Mouse (Mus musculus): Measurements from ENCODE around the gene Ccdc15.

The Ccdc15 gene

GRCm38 (mm10) chr9:37235951-37236737 is 112.1 kb downstream of the Ccdc15 start:
- ATAC-seq (ENCODE audit: insufficient number of reproducible peaks, low FRiP score, low TSS enrichment): no peak

GRCm38 (mm10) chr9:37232201-37233195 is 115.7 kb downstream of the Ccdc15 start:
- no peak for ATAC-seq (ENCODE audit: insufficient number of reproducible peaks, low FRiP score, low TSS enrichment)

DNA sequence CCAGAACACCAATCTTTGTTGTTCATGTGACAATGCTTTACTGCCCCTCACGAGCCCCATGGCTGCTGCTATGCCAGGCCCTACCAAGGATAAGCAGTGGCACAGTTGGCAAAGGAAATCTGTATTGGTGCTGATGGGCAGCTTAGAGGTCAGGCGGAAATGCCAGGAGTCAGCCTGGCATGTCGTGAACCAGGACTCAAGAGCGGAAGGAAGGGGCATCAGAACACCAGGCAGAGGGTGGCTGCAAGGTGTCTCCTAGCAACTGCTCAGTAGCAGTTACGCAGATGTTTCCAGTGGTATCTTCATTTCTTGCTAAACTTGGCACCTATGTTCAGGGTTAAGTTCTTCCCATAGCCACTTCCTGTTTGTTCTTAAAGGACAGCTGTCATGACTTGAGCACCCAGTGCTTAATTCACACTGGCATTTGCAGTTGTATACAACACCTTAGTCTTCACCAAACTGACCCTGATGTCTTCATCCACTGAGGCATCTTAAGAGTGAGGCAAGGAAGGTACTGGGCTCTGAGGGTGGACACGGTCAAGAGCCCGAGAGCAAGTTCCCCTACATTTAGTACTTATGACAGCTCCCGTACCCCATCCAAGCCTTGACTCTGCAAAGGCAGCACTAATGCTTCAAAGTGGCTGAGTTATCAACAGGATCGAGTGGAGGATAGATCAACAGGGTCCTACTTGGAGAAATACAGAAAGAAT is 117.6 kb downstream of the Ccdc15 start:
- ATAC-seq (ENCODE audit: insufficient number of reproducible peaks, low FRiP score, low TSS enrichment): no peak

DNA sequence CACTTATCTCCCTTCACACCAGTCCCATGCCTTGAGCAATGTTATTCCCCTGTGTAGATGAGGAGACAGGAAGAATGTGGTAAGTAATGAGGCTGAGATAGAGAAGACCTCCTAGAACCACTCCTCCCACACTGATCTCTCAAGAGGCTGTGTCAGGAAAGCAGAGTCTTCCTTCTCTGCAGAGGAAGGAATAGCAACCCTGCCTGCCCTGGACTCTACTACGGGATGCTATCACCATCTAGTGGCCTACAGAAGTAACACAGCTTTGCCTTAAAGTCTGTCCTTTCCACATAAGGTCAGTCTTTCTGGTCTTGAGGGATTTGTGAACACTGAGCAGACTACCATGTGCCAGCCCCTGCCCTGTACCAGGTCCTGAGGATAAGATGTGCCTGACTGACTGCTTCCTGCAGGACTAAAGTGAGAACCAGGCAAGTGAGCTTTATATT is 118.3 kb downstream of the Ccdc15 start:
- ATAC-seq (ENCODE audit: insufficient number of reproducible peaks, low FRiP score, low TSS enrichment): peak; percentile 77
